Mouse (Mus musculus): ENCODE results near the gene Srrd.

Srrd gene

GRCm38 (mm10) chr5:112359520-112359919 is 16.7 kb upstream of the Srrd start:
- in situ Hi-C loops (cut with MboI; ENCODE audit: low sequenced_read_pairs): no loop called here

GRCm38 (mm10) chr5:112356322-112356721 is 13.5 kb upstream of the Srrd start:
- in situ Hi-C loops (cut with MboI; ENCODE audit: low sequenced_read_pairs): no loop called here

- in situ Hi-C loops (cut with MboI; ENCODE audit: low sequenced_read_pairs): no loop called here
Observed at GRCm38 (mm10) chr5:112355910-112356309, 13.1 kb upstream of the Srrd start, which contains the start of gene Gm6583. Gm6583 (minus strand) TSS chr5:112356033.

GRCm38 (mm10) chr5:112355493-112355892 is 12.7 kb upstream of the Srrd start:
- in situ Hi-C loops (cut with MboI; ENCODE audit: low sequenced_read_pairs): no loop called here

- in situ Hi-C loops (cut with MboI; ENCODE audit: low sequenced_read_pairs): no loop called here
Observed at GRCm38 (mm10) chr5:112349169-112349568, 6.3 kb upstream of the Srrd start.

GRCm38 (mm10) chr5:112346211-112346965 is 3.5 kb upstream of the Srrd start:
- in situ Hi-C loops (cut with MboI; ENCODE audit: low sequenced_read_pairs): no loop called here

- in situ Hi-C loops (cut with MboI; ENCODE audit: low sequenced_read_pairs): no loop called here
Observed at GRCm38 (mm10) chr5:112344092-112344960, 1.5 kb upstream of the Srrd start.

GRCm38 (mm10) chr5:112343205-112343595 is 360 bp upstream of the Srrd start:
- in situ Hi-C loops (cut with MboI; ENCODE audit: low sequenced_read_pairs): no loop called here

- in situ Hi-C loops (cut with MboI; ENCODE audit: low sequenced_read_pairs): no loop called here
Observed at GRCm38 (mm10) chr5:112339215-112339614, 3.6 kb downstream of the Srrd start.

- in situ Hi-C loops (cut with MboI; ENCODE audit: low sequenced_read_pairs): no loop called here
Observed at GRCm38 (mm10) chr5:112337004-112337403, 5.8 kb downstream of the Srrd start.

GRCm38 (mm10) chr5:112335473-112335872 is 7.4 kb downstream of the Srrd start:
- in situ Hi-C loops (cut with MboI; ENCODE audit: low sequenced_read_pairs): no loop called here

GRCm38 (mm10) chr5:112329805-112330564 is 12.9 kb downstream of the Srrd start:
- in situ Hi-C loops (cut with MboI; ENCODE audit: low sequenced_read_pairs): loop anchor here (10.0 kb wide), 1 partner anchor 85 kb away; no protein-coding TSS in a partner anchor

GRCm38 (mm10) chr5:112327854-112328253 is 15.0 kb downstream of the Srrd start:
- in situ Hi-C loops (cut with MboI; ENCODE audit: low sequenced_read_pairs): loop anchor here (10.0 kb wide), 1 partner anchor 83 kb away; no protein-coding TSS in a partner anchor

GRCm38 (mm10) chr5:112326446-112327009 is 16.3 kb downstream of the Srrd start:
- in situ Hi-C loops (cut with MboI; ENCODE audit: low sequenced_read_pairs): loop anchor here (10.0 kb wide), 1 partner anchor 82 kb away; no protein-coding TSS in a partner anchor

- in situ Hi-C loops (cut with MboI; ENCODE audit: low sequenced_read_pairs): loop anchor here (10.0 kb wide), 1 partner anchor 81 kb away; no protein-coding TSS in a partner anchor
Observed at GRCm38 (mm10) chr5:112325546-112326445, 17.0 kb downstream of the Srrd start, which contains the start of gene Tfip11. Tfip11 (plus strand) TSS chr5:112326358.

GRCm38 (mm10) chr5:112324637-112325545 is 17.9 kb downstream of the Srrd start:
- in situ Hi-C loops (cut with MboI; ENCODE audit: low sequenced_read_pairs): loop anchor here (10.0 kb wide), 1 partner anchor 80 kb away; no protein-coding TSS in a partner anchor

GRCm38 (mm10) chr5:112323246-112323645 is 19.6 kb downstream of the Srrd start:
- in situ Hi-C loops (cut with MboI; ENCODE audit: low sequenced_read_pairs): loop anchor here (10.0 kb wide), 1 partner anchor 78 kb away; no protein-coding TSS in a partner anchor

GRCm38 (mm10) chr5:112321376-112321775 is 21.5 kb downstream of the Srrd start:
- in situ Hi-C loops (cut with MboI; ENCODE audit: low sequenced_read_pairs): loop anchor here (10.0 kb wide), 1 partner anchor 77 kb away; no protein-coding TSS in a partner anchor

Measured in CH12F3 (cell line).